Mouse (Mus musculus) gastrocnemius, adult 8-10 months (tissue): ENCODE measurements around the gene Kri1. TPM values are rescaled to one million over a fixed set of nuclear protein-coding genes. Genes with fewer than 3 reads are reported as not detected.

ENCODE experiments used
- total RNA-seq, 4 experiments: library from RNA; stranded (reverse); gene quantifications; 2 replicates each; pipeline ENCODE4 v1.2.4; 2022

Kri1 gene
- total RNA-seq, 4 experiments from 2014 or later: 8.4 to 13.0 (median 11.4) TPM

Other genes with a start within 250 kb of the Kri1 start
- not detected for gene Zglp1, start 220.9 kb downstream of the Kri1 start, total RNA-seq
- under 1 TPM in 2 of 4 experiments, not detected in 2; 0.19 to 0.39 TPM for gene Gm49373, start 214.9 kb downstream of the Kri1 start, total RNA-seq
- gene Fdx1l, start 214.4 kb downstream of the Kri1 start, total RNA-seq: 10 to 100 TPM; 47.9 to 55.2 (median 51.4) TPM
- gene Gm38431, start 196.0 kb downstream of the Kri1 start, total RNA-seq: 1 to 10 TPM in 1 of 4 experiments, under 1 TPM in 3; 0.15 to 2.5 (median 0.34) TPM
- 10 to 100 TPM; 13.0 to 15.6 (median 14.3) TPM for gene Raver1, start 196.0 kb downstream of the Kri1 start, total RNA-seq
- gene Tyk2, start 156.7 kb downstream of the Kri1 start, total RNA-seq: 1 to 10 TPM; 4.9 to 6.0 (median 5.8) TPM
- gene Cdc37, start 138.0 kb downstream of the Kri1 start, total RNA-seq: 100 to 1,000 TPM in 3 of 4 experiments, 10 to 100 TPM in 1; 95.0 to 132 (median 111) TPM
- 10 to 100 TPM; 40.7 to 51.5 (median 47.0) TPM for gene Pde4a, start 122.3 kb downstream of the Kri1 start, total RNA-seq
- gene Keap1, start 48.6 kb downstream of the Kri1 start, total RNA-seq: 10 to 100 TPM; 54.9 to 59.4 (median 57.4) TPM
- under 1 TPM; 0.10 to 0.29 (median 0.15) TPM for gene S1pr5, start 39.5 kb downstream of the Kri1 start, total RNA-seq
- 10 to 100 TPM; 74.3 to 87.3 (median 80.7) TPM for gene Atg4d, start 22.7 kb downstream of the Kri1 start, total RNA-seq
- gene Cdkn2d, start 3.4 kb upstream of the Kri1 start, total RNA-seq: 10 to 100 TPM in 3 of 4 experiments, 1 to 10 TPM in 1; 8.8 to 10.7 (median 10.6) TPM
- not detected for gene Ap1m2, start 24.4 kb upstream of the Kri1 start, total RNA-seq
- 100 to 1,000 TPM; 155 to 165 (median 161) TPM for gene Slc44a2, start 32.7 kb upstream of the Kri1 start, total RNA-seq
- 10 to 100 TPM; 15.8 to 20.6 (median 18.9) TPM for gene Ilf3, start 79.9 kb upstream of the Kri1 start, total RNA-seq
- 1 to 10 TPM; 5.8 to 8.0 (median 6.2) TPM for gene Qtrt1, start 123.9 kb upstream of the Kri1 start, total RNA-seq
- 10 to 100 TPM; 29.3 to 39.1 (median 30.8) TPM for gene Dnm2, start 136.9 kb upstream of the Kri1 start, total RNA-seq
- gene Tmed1, start 222.3 kb upstream of the Kri1 start, total RNA-seq: 10 to 100 TPM; 30.2 to 35.8 (median 33.3) TPM
- gene AB124611, start 238.2 kb upstream of the Kri1 start, total RNA-seq: under 1 TPM in 3 of 4 experiments, not detected in 1; 0.22 to 0.58 (median 0.48) TPM